Mouse (Mus musculus) myocyte (in vitro differentiated cells): Measurements from ENCODE around the gene Alg9. TPM values are rescaled to one million over a fixed set of nuclear protein-coding genes. Genes with fewer than 3 reads are reported as not detected.

Experiments used
- H3K27me3 ChIP-seq: one replicate; pipeline ENCODE4 v1.6.1; 2011; ENCODE audit not compliant: control insufficient read depth, insufficient read depth, insufficient read length
- H3K36me3 ChIP-seq: one replicate; pipeline ENCODE4 v1.6.1; 2011; ENCODE audit not compliant: control insufficient read depth, insufficient read depth
- H3K4me2 ChIP-seq: one replicate; pipeline ENCODE4 v1.6.1; 2011; ENCODE audit warnings: low read depth, control low read depth
- H3K4me3 ChIP-seq: one replicate; pipeline ENCODE4 v1.5.1; 2011; ENCODE audit warnings: mild to moderate bottlenecking, control low read depth, moderate library complexity
- H3K79me2 ChIP-seq: one replicate; pipeline ENCODE4 v1.6.1; 2011; ENCODE audit not compliant: control insufficient read depth, insufficient read depth
- H3ac ChIP-seq: one replicate; pipeline ENCODE4 v1.6.1; 2011; ENCODE audit not compliant: control insufficient read depth, insufficient read length
- CEBPB ChIP-seq: IDR thresholded peaks from 2 replicates; pipeline ENCODE4 v1.6.1; 2011; ENCODE audit warnings: mild to moderate bottlenecking, moderate library complexity; ENCODE audit not compliant: poor library complexity, insufficient read depth, severe bottlenecking
- E2F4 ChIP-seq: IDR thresholded peaks from one replicate; pipeline ENCODE4 v1.6.1; 2011; ENCODE audit warnings: mild to moderate bottlenecking, control low read depth, moderate library complexity; ENCODE audit not compliant: insufficient read depth
- MAX ChIP-seq: IDR thresholded peaks from one replicate; pipeline ENCODE4 v1.6.1; 2011; ENCODE audit warnings: low read depth, mild to moderate bottlenecking, control low read depth
- MYOD1 ChIP-seq, 3 experiments: IDR thresholded peaks; one replicate each; pipeline ENCODE4 v1.6.1; 2011; ENCODE audit warnings: control low read depth in 2 of 3, low read depth in 2 of 3, mild to moderate bottlenecking in 2 of 3, moderate library complexity in 1 of 3; ENCODE audit not compliant: insufficient read length in 2 of 3, control insufficient read depth in 1 of 3
- MYOG ChIP-seq, 3 experiments: IDR thresholded peaks; one replicate each; pipeline ENCODE4 v1.6.1; 2011; ENCODE audit warnings: control low read depth in 2 of 3, low read depth in 2 of 3, mild to moderate bottlenecking in 2 of 3; ENCODE audit not compliant: insufficient read length in 2 of 3, control insufficient read depth in 1 of 3, insufficient read depth in 1 of 3
- POLR2A ChIP-seq: IDR thresholded peaks from one replicate; pipeline ENCODE4 v1.6.1; 2011; ENCODE audit warnings: low read depth, mild to moderate bottlenecking, control low read depth, moderate library complexity; ENCODE audit not compliant: insufficient read length
- POLR2AphosphoS2 ChIP-seq: IDR thresholded peaks from one replicate; pipeline ENCODE4 v1.6.1; 2011; ENCODE audit warnings: low read depth, control low read depth; ENCODE audit not compliant: insufficient read length
- REST ChIP-seq: IDR thresholded peaks from one replicate; pipeline ENCODE4 v1.6.1; 2011; ENCODE audit warnings: mild to moderate bottlenecking, control low read depth, moderate library complexity; ENCODE audit not compliant: insufficient read depth, insufficient read length
- SRF ChIP-seq: IDR thresholded peaks from one replicate; pipeline ENCODE4 v1.6.1; 2011; ENCODE audit warnings: low read depth; ENCODE audit not compliant: control insufficient read depth, insufficient read length
- TCF12 ChIP-seq: IDR thresholded peaks from one replicate; pipeline ENCODE4 v1.6.1; 2011; ENCODE audit warnings: mild to moderate bottlenecking, control low read depth; ENCODE audit not compliant: poor library complexity, insufficient read depth, severe bottlenecking
- TCF3 ChIP-seq: IDR thresholded peaks from one replicate; pipeline ENCODE4 v1.6.1; 2011; ENCODE audit warnings: low read depth, control low read depth; ENCODE audit not compliant: insufficient read length
- USF1 ChIP-seq: IDR thresholded peaks from one replicate; pipeline ENCODE4 v1.6.1; 2011; ENCODE audit warnings: low read depth, mild to moderate bottlenecking, control low read depth, moderate library complexity
- polyA plus RNA-seq: library from polyadenylated mRNA; unstranded; fragments of >200 nt; fragmentation: generic; extraction: Trizol; gene quantifications from one replicate; pipeline ENCODE4 v1.2.1, GENCODE M21; 2012; ENCODE audit warnings: missing spikeins

Alg9 gene
- polyA plus RNA-seq, 1 experiment = 22.5 TPM

DNA sequence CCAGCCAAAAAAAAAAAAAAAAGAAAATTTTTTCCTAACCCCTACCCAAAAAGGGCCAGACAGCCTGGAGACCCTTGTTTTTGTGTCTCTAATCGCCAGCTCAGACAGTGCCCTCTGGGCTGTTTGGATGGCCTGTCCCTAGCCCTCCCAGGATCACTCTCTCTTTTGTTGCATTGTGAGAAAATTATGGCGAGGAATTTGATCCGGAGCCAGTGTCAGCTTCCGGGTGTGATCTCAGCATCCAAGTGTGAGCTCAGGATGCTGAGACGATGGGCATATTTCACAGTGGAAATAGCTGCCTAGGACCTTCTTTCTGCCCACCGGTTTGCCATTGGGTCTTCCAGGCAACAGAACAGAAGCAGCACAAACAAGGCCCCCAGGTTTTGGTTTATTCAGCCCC is 24.1 kb upstream of the Alg9 start:
- H3K4me2 ChIP-seq = peak overlapping the region; percentile 87

GRCm38 (mm10) chr9:50751323-50751722 is 23.5 kb upstream of the Alg9 start, which contains the start of gene Cryab:
Cryab (plus strand) TSS chr9:50751325.
- peaks cover 4% of the 10 kb centered on the region for H3K36me3 ChIP-seq
- TF ChIP-seq POLR2A = peak; percentile 10
- peak; percentile 17 for TF ChIP-seq SRF
- no peak for TF ChIP-seq CEBPB
- peak within 1 kb of the TSS; percentile 76 for H3K4me3 ChIP-seq
- H3K79me2 ChIP-seq = peaks cover 10% of the 10 kb centered on the region
- peak within 1 kb of the TSS; percentile 85 for H3ac ChIP-seq
- H3K4me2 ChIP-seq = peak within 1 kb of the TSS; percentile 87
- no peaks in the 10 kb centered on the region for H3K27me3 ChIP-seq

More for the DNA sequence above, 24.1 kb upstream of the Alg9 start:
- H3ac ChIP-seq = peak overlapping the region; percentile 85
- TF ChIP-seq USF1 (no peak), POLR2A (no peak), SRF (no peak), E2F4 (no peak), MAX (no peak), TCF12 (no peak), TCF3 (no peak), POLR2AphosphoS2 (no peak), CEBPB (no peak)
- no peaks in the 10 kb centered on the region for H3K36me3 ChIP-seq
- peak overlapping the region; percentile 76 for H3K4me3 ChIP-seq
- no peaks in the 10 kb centered on the region for H3K27me3 ChIP-seq
- peaks cover 10% of the 10 kb centered on the region for H3K79me2 ChIP-seq

DNA sequence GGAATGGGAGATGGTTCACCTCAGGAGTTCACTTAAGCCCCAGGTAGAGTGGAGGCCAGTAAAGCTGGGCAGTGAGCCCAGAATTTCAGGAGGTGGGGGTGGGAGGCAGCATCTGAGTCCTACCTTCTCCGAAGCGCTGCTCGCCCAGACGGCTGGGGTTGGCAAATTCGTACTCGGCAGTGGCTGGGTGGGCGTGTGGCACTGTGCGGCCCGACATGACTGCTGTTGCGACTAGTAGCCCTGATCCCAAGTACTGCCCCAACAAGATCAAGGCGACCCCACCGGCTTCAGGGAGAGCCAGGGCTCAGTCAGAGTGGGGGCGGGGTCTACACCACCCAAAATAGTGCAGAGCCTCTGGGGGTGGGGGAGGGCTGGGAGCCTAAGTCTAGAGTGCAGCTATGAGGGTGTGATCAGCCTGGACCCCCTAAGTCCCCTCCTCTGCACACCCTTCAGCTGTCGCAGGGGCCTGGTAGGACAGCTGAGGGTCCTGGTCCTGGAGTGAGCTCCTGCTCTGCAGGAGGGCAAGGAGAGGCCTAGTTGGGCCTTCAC is 22.7 kb upstream of the Alg9 start, which contains the start of gene Hspb2:
Gene Hspb2 (minus strand): TSS at position 301 of the 549 bp plus-strand sequence.
- TF ChIP-seq USF1 = no peak
- no peak for TF ChIP-seq REST
- peak; percentile 36 for TF ChIP-seq POLR2AphosphoS2
- TF ChIP-seq MYOG (IDR thresholded peaks at IDR 0.05; ENCODE audit: control insufficient read depth in 1 of 3, insufficient read depth in 1 of 3, insufficient read length in 2 of 3, low read depth in 2 of 3) = peak in 2 of 3 experiments; percentile 85 to 93
- TF ChIP-seq MYOD1 (IDR thresholded peaks at IDR 0.05; ENCODE audit: control insufficient read depth in 1 of 3, insufficient read length in 2 of 3, low read depth in 2 of 3) = peak in 2 of 3 experiments; percentile 58 to 77
- peak; percentile 75 for TF ChIP-seq POLR2A
- Histone ChIP-seq H3K4me3 (peak within 1 kb of the TSS; percentile 76), H3K27me3 (no peaks in the 10 kb centered on the region), H3K79me2 (peaks cover 10% of the 10 kb centered on the region), H3ac (peak within 1 kb of the TSS; percentile 85), H3K36me3 (peaks cover 12% of the 10 kb centered on the region), H3K4me2 (peak within 1 kb of the TSS; percentile 87)

DNA sequence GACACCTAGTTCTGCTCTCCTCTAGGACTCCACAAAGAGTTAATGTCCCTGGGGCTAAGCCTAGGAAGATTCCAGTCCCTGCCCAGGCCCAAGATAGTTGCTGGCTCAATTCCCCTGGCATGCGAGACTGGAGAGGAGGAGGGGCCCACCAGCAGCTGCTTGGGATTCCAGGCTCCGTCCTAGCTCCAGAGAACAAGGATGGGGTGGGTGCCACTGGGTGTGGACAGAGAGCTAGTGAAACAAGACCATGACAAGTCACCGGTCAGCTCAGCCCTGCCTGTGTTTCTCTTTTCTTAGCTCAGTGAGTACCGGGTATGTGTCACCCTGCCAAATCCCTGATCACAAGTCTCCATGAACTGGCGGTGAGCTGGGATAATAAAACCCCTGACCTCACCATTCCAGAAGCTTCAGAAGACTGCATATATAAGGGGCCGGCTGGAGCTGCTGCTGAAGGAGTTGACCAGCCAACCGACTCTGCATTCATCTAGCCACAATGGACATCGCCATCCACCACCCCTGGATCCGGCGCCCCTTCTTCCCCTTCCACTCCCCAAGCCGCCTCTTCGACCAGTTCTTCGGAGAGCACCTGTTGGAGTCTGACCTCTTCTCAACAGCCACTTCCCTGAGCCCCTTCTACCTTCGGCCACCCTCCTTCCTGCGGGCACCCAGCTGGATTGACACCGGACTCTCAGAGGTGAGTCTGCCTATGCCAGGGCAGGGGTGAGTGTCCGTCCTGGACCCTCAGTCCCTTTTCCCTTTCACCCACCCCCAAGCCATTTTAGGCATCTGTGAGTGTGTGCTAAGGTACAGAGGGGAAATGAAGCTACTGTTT is 21.8 kb upstream of the Alg9 start:
- H3ac ChIP-seq = peak overlapping the region; percentile 45
- H3K36me3 ChIP-seq = peaks cover 12% of the 10 kb centered on the region
- peaks cover 10% of the 10 kb centered on the region for H3K79me2 ChIP-seq
- peak overlapping the region; percentile 87 for H3K4me2 ChIP-seq
- TF ChIP-seq POLR2A (peak; percentile 69), TCF12 (peak; percentile 49), MYOD1 (IDR thresholded peaks at IDR 0.05; ENCODE audit: control insufficient read depth in 1 of 3, insufficient read length in 2 of 3, low read depth in 2 of 3) (peak; percentile 60 to 82 (median 74)), MYOG (IDR thresholded peaks at IDR 0.05; ENCODE audit: control insufficient read depth in 1 of 3, insufficient read depth in 1 of 3, insufficient read length in 2 of 3, low read depth in 2 of 3) (peak; percentile 62 to 93 (median 85)), TCF3 (no peak), MAX (no peak), CEBPB (no peak), POLR2AphosphoS2 (peak; percentile 71)
- no peaks in the 10 kb centered on the region for H3K27me3 ChIP-seq
- peak overlapping the region; percentile 76 for H3K4me3 ChIP-seq

- Histone ChIP-seq H3K27me3 (no peaks in the 10 kb centered on the region), H3K4me3 (peak overlapping the region; percentile 76), H3K79me2 (peaks cover 10% of the 10 kb centered on the region), H3K36me3 (peaks cover 12% of the 10 kb centered on the region), H3K4me2 (peak overlapping the region; percentile 87), H3ac (peak overlapping the region; percentile 45)
- TF ChIP-seq E2F4 (no peak), MAX (no peak), TCF12 (no peak), REST (no peak), TCF3 (no peak), USF1 (no peak), SRF (no peak), MYOG (IDR thresholded peaks at IDR 0.05; ENCODE audit: control insufficient read depth in 1 of 3, insufficient read depth in 1 of 3, insufficient read length in 2 of 3, low read depth in 2 of 3) (no peak), CEBPB (no peak), POLR2A (no peak), POLR2AphosphoS2 (no peak), MYOD1 (IDR thresholded peaks at IDR 0.05; ENCODE audit: control insufficient read depth in 1 of 3, insufficient read length in 2 of 3, low read depth in 2 of 3) (no peak)
These were observed 20.9 kb upstream of the Alg9 start for GRCm38 (mm10) chr9:50753947-50754346.
